Mouse (Mus musculus): ENCODE measurements around the gene Homer1.

- TF ChIP-seq CTCF (IDR thresholded peaks at IDR 0.05; ENCODE audit: borderline replicate concordance, insufficient read depth, low read length) (no peak), POLR2A (IDR thresholded peaks at IDR 0.05; ENCODE audit: low read depth, low read length) (no peak)
Observed at GRCm38 (mm10) chr13:93419779-93420178, 120.3 kb downstream of the Homer1 start.
